Comparison of ENCODE assay signal across 17 mouse cellular contexts in the genomic region with DNA sequence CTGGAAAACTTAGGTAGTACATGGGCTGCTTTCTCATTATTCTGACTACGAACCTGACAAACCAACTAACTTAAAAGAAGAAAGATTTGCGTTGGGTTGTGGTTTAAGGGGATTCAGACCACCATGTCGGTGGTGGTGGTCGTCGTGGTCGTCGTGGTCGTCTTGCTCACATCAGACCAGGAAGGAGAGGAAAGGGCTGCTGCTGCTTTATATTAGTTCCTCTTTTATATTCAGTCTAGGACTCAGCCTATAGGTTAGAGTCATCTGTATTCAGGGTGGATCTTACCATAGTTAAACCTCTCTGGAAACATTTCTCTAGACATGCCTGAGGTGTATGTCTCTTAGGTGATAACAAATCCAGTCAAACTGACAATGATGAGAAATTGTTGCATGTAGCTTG.
"Had no signal": no experiment of that assay in that cellular context is flagged by ENCODE, and none has a peak within 500 bp of the region (broad histone marks: within the 10 kb centered on the region; RNA-seq: fewer than 3 reads in every experiment).

No protein-coding gene starts in this region.

- H3K27me3 ChIP-seq: liver, embryonic 13.5 days; megakaryocyte, embryonic 14.5 days; stomach, embryonic 15.5 days had no signal

- H3K9ac ChIP-seq: liver, embryonic 13.5 days; stomach, embryonic 15.5 days had no signal

- H3K4me2 ChIP-seq: liver, embryonic 13.5 days; stomach, embryonic 15.5 days had no signal

- H3K27ac ChIP-seq: left cerebral cortex, adult 2 months; liver, embryonic 13.5 days; midbrain, embryonic 10.5 days; stomach, embryonic 15.5 days had no signal

- H3K4me3 ChIP-seq: left cerebral cortex, adult 2 months; liver, embryonic 13.5 days; megakaryocyte, embryonic 14.5 days; midbrain, embryonic 10.5 days; stomach, embryonic 15.5 days had no signal

- H3K9me3 ChIP-seq: liver, embryonic 13.5 days; megakaryocyte, embryonic 14.5 days; midbrain, embryonic 10.5 days; stomach, embryonic 15.5 days had no signal

- DNase-seq: kidney, adult 2 months; kidney, postnatal 10 days; kidney, postnatal 36 days; layer of hippocampus, postnatal 36 days; liver, embryonic 13.5 days; lung, adult 2 months; lung, postnatal 14 days; lung, postnatal 4 days; midbrain, embryonic 14.5 days; right cerebral cortex, adult 18-20 months; right cerebral cortex, postnatal 14 days; spleen, adult 18-20 months; thymus, postnatal 36 days had no signal

- H3K4me1 ChIP-seq: liver, embryonic 13.5 days; midbrain, embryonic 10.5 days; stomach, embryonic 15.5 days had no signal
